Mouse (Mus musculus): ENCODE data around the gene Gkn2.

Gene Gkn2

DNA sequence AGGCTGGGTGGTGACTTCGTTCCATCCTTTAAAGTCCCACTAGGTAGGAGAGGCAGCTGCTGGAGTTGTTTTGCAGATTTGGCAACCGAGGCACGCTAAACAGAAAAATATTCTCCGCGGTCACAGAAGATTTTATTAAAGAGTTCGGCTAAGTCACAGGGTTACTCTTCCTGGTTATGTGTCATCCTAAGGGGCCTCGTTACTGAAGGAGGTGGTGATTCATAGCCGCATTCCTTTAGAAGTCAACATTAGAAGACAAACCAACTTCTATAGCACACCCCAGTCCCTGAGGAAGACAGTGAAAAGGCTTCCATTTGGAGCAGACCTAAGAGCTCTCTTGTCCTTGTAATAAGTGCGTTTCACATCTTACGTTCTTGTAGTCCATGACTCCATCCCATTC, 13.5 kb downstream of the Gkn2 start:
- no peak for DNase-seq (ENCODE audit: low read depth, low spot score)

DNA sequence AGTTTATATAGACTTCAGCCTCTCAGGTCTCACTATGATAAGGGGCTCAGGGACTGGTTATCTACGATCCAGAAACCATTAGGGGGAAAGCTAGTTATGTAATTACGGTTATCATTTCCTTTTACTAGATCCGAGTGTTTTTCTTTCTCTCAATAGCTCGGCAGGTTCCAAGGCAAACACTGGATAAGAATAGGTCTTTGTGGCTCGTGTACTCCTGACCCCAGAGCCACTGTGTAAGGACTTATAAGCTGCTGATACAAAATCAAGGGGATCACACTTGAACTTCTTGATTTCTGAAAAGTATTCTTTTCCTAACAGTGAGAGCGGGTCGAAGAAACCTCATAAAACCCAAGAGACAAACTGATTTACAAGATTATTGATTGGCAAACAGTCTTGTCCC, 15.7 kb downstream of the Gkn2 start, which contains the start of gene Gkn3:
Gene Gkn3, minus strand, starts transcription at position 59 of the 400 bp plus-strand sequence.
- no peaks in the 10 kb centered on the region for H3K36me3 ChIP-seq (ENCODE audit: control insufficient read depth, insufficient read depth, low read length, poor library complexity, severe bottlenecking)
- no peak for DNase-seq (ENCODE audit: low read depth, low spot score)
- no peaks in the 10 kb centered on the region for H3K27me3 ChIP-seq (ENCODE audit: control insufficient read depth, insufficient read depth, low read length, poor library complexity, severe bottlenecking)

More for the DNA sequence above, 13.5 kb downstream of the Gkn2 start:
- Histone ChIP-seq H3K36me3 (ENCODE audit: control insufficient read depth, insufficient read depth, low read length, poor library complexity, severe bottlenecking) (no peaks in the 10 kb centered on the region), H3K27me3 (ENCODE audit: control insufficient read depth, insufficient read depth, low read length, poor library complexity, severe bottlenecking) (no peaks in the 10 kb centered on the region)

DNA sequence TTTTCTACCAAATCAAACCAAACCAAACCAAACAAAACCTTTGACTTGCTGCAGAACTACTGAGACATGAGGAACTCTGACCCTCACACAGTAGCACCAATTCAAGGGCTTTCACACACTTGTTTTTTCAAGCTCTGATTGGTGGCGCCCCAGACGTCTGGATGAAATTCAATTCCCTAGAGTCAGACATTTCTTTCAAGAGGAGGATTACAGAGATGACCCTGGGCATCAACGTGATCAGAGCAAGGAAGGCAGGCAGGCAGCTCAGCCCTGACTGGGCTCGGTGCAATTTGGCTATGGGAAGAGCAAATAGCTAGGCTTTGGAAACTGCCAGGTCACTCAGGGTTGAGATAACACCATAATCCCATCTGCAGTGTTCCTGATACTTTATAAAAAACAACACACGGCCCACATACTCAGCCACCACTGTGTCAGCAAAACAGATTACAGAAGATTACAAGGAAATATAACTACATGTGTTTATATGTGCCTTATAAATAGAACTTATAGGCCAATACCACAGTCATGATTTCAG, 16.4 kb downstream of the Gkn2 start:
- Histone ChIP-seq H3K27me3 (ENCODE audit: control insufficient read depth, insufficient read depth, low read length, poor library complexity, severe bottlenecking) (no peaks in the 10 kb centered on the region), H3K36me3 (ENCODE audit: control insufficient read depth, insufficient read depth, low read length, poor library complexity, severe bottlenecking) (no peaks in the 10 kb centered on the region)
- DNase-seq (ENCODE audit: low read depth, low spot score), result no peak

DNA sequence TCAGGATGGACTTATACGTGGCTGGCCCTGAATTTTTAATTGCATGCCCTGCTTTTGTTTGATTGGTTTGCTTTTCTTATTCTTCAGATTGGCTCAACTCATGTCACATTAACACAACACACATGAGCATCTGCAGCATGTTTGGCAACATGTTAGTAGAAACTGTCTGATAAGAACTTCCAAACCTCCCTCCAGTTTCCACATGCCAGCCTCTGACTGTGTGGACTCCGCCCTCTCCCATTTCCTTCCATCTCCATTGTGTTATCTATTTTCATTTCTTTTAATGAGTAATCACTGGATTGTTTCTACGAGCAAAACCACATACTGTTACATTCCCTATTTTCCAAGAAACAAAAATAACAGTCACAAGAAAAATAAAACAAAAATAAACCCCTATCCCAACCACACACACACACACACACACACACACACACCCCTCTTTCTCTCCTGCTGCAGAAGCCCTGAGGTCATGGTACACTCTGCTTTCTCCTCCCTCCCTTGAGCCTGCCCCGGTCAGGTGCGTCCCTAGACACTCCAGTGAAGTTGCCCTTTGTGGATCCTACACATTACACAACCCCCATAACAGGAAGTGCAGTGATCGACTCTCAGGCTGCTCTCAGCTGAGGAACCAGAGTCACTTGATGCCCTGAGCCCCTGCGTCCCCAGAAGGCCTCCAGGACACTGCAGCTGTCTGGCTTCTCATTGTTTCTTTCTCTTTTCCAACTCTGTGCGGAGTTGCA, 20.5 kb downstream of the Gkn2 start:
- DNase-seq (ENCODE audit: low read depth, low spot score), result peak; percentile 16
- no peaks in the 10 kb centered on the region for H3K27me3 ChIP-seq (ENCODE audit: control insufficient read depth, insufficient read depth, low read length, poor library complexity, severe bottlenecking)
- H3K36me3 ChIP-seq (ENCODE audit: control insufficient read depth, insufficient read depth, low read length, poor library complexity, severe bottlenecking), result no peaks in the 10 kb centered on the region

DNA sequence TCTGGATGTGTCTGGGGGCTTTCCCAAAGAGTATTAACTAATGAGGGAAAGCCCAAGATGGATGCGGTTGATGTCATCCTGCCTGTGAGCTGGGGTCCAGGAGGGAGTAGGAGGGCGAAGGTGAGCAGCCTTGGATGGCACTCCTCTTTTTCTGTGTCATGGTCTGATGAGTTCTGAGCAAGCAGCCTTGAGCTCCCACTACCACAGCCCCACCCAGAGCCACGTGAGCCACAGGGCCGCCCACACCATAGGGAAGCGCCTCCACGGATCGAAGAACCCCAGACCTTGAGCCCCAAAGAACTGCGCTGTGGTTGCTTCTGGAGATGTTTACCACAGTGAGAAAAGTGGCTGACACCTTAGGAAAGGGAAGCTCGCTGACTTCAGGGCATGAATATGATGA, 21.6 kb downstream of the Gkn2 start:
- no peaks in the 10 kb centered on the region for H3K36me3 ChIP-seq (ENCODE audit: control insufficient read depth, insufficient read depth, low read length, poor library complexity, severe bottlenecking)
- DNase-seq (ENCODE audit: low read depth, low spot score), result no peak
- no peaks in the 10 kb centered on the region for H3K27me3 ChIP-seq (ENCODE audit: control insufficient read depth, insufficient read depth, low read length, poor library complexity, severe bottlenecking)

DNA sequence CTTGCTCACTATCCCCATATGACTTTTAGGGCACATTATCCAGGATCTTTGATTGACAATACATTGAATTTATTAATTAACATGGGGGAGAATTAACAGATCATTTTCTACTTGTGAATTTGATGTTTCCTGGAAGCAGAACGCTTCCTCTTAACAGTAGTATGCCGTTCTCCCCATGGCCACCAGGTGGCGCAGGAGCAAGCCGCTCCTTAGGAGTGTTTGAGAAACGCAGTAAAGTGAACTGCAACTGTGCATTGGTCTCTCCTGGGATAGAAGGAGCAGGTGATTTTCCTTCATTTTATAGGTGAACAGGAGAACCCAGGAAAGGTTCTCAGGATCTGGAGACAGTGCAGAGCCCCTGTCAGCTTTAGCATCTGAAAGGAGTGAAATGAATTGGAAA, 26.0 kb downstream of the Gkn2 start:
- peak; percentile 88 for DNase-seq (ENCODE audit: low read depth, low spot score)

DNA sequence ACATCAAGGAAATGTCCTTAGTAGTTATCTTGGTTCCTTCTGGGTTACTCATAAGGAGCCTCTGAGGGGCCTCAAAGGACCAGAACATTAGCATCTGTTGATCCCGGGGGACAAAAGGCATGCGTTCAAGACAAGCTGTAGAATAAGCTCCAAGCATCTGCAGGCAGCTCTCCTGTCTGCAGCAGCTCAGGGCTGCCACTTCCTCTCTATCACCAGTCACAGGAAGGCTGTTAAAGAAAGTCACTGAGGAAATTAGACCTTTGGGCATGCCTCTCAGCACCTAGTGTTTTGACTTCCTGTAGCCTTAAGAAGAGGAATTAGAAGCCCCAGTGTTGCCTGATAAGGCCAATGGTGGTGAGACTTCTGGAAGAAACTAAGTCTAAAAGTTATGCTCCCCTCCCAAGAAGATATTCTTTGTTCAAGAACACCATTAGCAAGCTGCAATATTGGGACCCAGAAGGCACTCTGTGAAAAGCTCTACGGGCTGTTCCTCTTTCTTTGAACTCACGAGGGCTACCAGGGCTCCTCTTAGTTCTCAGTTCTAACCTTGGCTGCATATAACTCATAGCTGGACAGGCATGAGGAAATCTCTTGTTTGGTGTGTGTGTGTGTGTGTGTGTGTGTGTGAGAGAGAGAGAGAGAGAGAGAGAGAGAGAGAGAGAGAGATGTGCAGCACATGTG, 26.9 kb downstream of the Gkn2 start:
- peak; percentile 53 for DNase-seq (ENCODE audit: low read depth, low spot score)
- H3K27me3 ChIP-seq (ENCODE audit: control insufficient read depth, insufficient read depth, low read length, poor library complexity, severe bottlenecking), result no peaks in the 10 kb centered on the region
- H3K36me3 ChIP-seq (ENCODE audit: control insufficient read depth, insufficient read depth, low read length, poor library complexity, severe bottlenecking), result no peaks in the 10 kb centered on the region

More for the DNA sequence above, 26.0 kb downstream of the Gkn2 start:
- Histone ChIP-seq H3K27me3 (ENCODE audit: control insufficient read depth, insufficient read depth, low read length, poor library complexity, severe bottlenecking) (no peaks in the 10 kb centered on the region), H3K36me3 (ENCODE audit: control insufficient read depth, insufficient read depth, low read length, poor library complexity, severe bottlenecking) (no peaks in the 10 kb centered on the region)

DNA sequence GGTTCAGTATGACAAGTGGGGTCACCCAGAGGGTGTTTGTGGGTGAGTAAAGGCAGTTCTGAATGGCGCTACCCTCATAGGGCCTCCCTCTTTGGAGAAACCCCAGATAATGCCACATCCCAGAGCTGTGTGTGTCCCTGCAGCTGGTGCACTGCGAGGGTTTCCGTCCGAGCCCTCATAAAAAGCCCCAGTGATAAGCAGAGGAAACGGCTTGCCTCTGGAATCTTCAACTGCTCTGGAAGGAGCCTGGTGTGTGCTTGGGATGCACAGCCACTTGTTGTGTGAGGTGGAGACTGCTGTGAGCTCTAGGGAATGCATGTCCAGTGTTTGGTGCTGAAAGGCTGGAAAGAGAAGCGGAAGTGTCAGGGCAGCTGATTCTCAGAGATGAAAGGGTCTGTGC, 28.3 kb downstream of the Gkn2 start:
- Histone ChIP-seq H3K36me3 (ENCODE audit: control insufficient read depth, insufficient read depth, low read length, poor library complexity, severe bottlenecking) (no peaks in the 10 kb centered on the region), H3K27me3 (ENCODE audit: control insufficient read depth, insufficient read depth, low read length, poor library complexity, severe bottlenecking) (no peaks in the 10 kb centered on the region)
- no peak for DNase-seq (ENCODE audit: low read depth, low spot score)

DNA sequence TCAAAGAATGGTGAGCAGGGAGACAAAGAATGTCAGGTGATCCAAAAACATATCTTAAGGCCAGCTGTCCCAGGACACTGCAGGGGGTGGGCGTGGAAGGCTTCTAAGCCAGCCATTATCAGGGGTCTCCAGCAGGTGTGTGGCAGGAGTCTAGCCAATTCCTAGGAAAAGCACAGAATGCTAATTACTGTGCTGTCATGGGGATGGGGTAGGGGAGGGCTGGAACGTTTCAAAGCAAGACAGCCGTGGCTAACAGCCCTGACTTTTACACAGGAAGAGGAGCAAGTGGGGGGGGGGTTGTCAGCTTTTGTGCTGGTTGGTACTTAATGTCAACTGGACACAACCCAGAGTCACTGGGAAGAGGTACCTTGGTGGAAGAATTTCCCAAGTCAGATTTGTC, 38.9 kb downstream of the Gkn2 start:
- DNase-seq (ENCODE audit: low read depth, low spot score), result no peak
- Histone ChIP-seq H3K27me3 (ENCODE audit: control insufficient read depth, insufficient read depth, low read length, poor library complexity, severe bottlenecking) (no peaks in the 10 kb centered on the region), H3K36me3 (ENCODE audit: control insufficient read depth, insufficient read depth, low read length, poor library complexity, severe bottlenecking) (no peaks in the 10 kb centered on the region)

DNA sequence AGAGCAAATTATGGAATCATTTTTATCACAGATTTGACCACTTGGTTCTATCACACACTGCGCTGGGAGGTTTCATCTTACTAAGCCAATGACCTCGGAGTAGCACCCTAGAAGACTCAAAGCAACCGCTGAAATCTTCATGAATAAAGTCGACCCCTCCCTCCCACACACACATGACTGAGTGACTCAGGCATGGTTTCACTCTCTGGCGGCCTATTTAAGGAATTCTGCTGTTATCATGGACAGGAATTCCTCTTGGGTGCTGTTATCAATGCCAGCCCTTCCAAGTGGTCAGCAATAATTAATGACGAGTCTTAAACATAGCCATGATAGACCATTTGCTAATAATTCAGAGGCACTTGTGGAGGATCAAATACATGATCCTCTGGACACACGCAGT, 49.1 kb downstream of the Gkn2 start:
- no peaks in the 10 kb centered on the region for H3K27me3 ChIP-seq (ENCODE audit: control insufficient read depth, insufficient read depth, low read length, poor library complexity, severe bottlenecking)
- H3K36me3 ChIP-seq (ENCODE audit: control insufficient read depth, insufficient read depth, low read length, poor library complexity, severe bottlenecking), result no peaks in the 10 kb centered on the region
- DNase-seq (ENCODE audit: low read depth, low spot score), result no peak

DNA sequence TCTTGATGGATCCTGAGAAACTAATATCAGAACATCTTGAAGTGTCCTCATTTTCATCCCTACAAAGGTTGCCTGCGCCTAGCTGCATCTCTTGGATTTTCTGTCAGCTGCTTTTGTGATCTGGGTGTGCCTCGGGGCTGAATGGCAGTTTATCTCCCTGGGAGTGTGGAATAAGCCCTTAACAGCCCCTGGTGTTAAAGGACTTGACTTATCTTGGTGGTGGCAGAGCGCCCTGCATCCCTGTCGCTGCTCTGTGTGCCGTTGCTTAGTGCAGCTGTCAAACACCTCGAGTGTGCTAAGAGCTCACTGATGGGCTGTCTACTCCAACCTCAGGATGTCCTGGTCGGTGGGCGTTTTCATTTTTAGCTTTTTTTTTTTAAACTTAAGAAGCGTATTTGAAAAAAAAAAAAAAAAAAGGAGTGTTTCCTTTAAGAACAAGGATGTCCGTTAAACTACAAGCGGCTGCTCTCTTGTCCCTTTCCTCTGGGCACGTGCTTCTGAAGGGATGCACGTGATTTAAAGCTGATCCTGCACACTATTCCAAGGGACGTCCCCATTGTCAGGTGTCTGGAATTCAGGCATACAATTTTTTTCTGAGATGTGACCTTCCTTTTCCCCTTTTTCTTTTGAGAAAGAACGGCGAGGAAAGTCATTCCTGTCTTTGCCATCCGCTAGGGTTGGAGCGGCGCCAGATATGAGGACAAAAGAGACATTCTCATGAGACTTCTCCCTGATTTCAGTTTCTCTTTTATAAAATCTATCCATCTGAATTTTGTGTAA, 51.1 kb downstream of the Gkn2 start:
- no peak for DNase-seq (ENCODE audit: low read depth, low spot score)
- H3K27me3 ChIP-seq (ENCODE audit: control insufficient read depth, insufficient read depth, low read length, poor library complexity, severe bottlenecking), result no peaks in the 10 kb centered on the region
- no peaks in the 10 kb centered on the region for H3K36me3 ChIP-seq (ENCODE audit: control insufficient read depth, insufficient read depth, low read length, poor library complexity, severe bottlenecking)

DNA sequence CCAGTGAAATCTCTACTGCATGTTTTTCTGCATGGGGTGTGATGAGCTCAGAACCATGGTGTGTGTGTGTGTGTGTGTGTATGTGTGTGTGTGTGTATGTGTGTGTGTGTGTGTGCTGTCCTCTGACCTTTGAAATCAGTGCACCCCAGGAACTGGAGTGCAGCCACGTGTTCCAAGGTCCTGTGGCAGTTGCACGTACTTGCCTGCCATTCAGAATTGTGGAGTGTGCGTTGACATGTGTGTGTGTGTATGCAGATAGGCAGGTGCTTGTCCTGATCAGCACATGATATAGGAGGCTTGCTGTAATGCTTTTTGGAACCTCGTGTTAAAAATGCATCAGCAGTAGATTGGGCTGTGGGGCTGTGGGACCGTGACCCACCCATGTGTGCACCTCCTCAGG, 53.8 kb downstream of the Gkn2 start:
- no peaks in the 10 kb centered on the region for H3K27me3 ChIP-seq (ENCODE audit: control insufficient read depth, insufficient read depth, low read length, poor library complexity, severe bottlenecking)
- no peaks in the 10 kb centered on the region for H3K36me3 ChIP-seq (ENCODE audit: control insufficient read depth, insufficient read depth, low read length, poor library complexity, severe bottlenecking)
- no peak for DNase-seq (ENCODE audit: low read depth, low spot score)

DNA sequence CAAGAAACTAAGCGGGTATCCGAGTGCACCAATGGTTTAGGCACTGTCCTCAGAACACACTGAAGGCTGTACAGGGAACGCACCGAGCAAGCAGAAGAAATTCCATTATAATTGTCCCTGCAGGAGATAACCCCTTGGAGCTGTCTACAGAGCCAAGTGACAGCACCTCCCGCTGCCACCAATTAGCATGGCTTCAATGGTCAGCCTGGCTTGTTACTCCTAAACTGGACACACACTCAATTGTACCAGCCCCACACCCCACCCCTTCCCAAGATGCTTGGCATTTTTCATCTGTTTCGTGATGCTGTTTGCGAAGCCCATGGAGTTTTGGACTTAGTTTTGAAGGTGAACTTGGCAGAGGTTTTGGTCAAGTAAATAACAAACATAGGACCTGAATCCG, 54.5 kb downstream of the Gkn2 start:
- no peaks in the 10 kb centered on the region for H3K36me3 ChIP-seq (ENCODE audit: control insufficient read depth, insufficient read depth, low read length, poor library complexity, severe bottlenecking)
- no peaks in the 10 kb centered on the region for H3K27me3 ChIP-seq (ENCODE audit: control insufficient read depth, insufficient read depth, low read length, poor library complexity, severe bottlenecking)
- DNase-seq (ENCODE audit: low read depth, low spot score), result no peak

DNA sequence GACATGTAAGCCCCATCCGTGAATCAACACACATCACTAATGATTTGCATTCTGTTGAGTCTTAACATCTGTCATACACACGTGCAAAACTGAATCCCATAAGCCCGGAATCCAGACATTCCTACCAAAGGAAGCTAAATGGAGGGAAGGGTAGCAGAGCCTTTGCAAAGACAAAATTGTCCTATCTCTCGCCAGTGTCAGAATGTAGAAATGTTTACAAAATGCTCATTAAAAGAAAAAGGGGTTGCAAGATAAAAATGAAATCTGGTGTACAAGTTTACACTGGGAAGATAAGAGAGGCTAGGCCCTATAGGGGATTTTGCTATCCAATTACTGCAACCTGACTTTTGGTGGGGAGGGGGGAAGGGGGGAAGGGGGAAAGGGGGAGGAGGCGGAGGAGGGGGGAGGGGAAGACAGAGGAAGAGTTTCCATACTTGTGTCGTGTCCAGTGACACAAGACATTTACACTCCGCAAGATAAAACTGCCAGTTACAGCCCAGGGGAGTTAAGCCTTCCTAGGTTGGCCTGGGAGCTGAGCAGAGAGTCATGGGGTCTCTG, 55.4 kb downstream of the Gkn2 start, which contains the start of gene Bmp10:
Gene Bmp10, plus strand, starts transcription at position 508 of the 558 bp plus-strand sequence.
- no peaks in the 10 kb centered on the region for H3K27me3 ChIP-seq (ENCODE audit: control insufficient read depth, insufficient read depth, low read length, poor library complexity, severe bottlenecking)
- H3K36me3 ChIP-seq (ENCODE audit: control insufficient read depth, insufficient read depth, low read length, poor library complexity, severe bottlenecking), result no peaks in the 10 kb centered on the region
- DNase-seq (ENCODE audit: low read depth, low spot score), result no peak
